Mouse (Mus musculus) bone marrow, adult 2 months (tissue): ENCODE data around the gene Gm20503.

ENCODE experiments used
- CTCF ChIP-seq: fragments of 200-500 bp; IDR thresholded peaks from 2 replicates; pipeline ENCODE4 v1.5.1; 2011; ENCODE audit warnings: low read length, control low read depth; ENCODE audit not compliant: control insufficient read depth, insufficient read depth
- POLR2A ChIP-seq: fragments of 200-500 bp; IDR thresholded peaks from 2 replicates; pipeline ENCODE4 v1.6.1; 2011; ENCODE audit warnings: low read depth, mild to moderate bottlenecking, control low read depth, low read length, borderline replicate concordance; ENCODE audit not compliant: control insufficient read depth

DNA sequence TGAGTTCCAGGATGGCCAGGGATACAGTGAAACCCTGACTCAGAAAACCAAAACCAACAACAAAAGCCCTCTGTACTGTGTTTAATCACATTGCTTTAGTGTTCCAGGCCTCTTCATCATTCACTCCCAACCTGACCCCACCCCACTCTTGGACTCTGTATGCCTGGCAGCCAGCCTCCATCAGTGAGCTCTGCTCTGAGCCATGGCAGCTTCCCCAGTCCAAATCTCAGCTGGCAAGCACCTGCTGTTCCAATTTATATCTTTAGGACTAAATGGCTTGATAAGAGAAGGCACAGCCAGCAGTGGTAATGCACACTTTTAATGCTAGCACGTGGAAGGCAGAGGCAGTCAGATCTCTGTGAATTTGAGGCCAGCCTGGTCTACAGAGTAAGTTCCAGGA lies 37.9 kb upstream of the Gm20503 start:
- TF ChIP-seq CTCF (no peak), POLR2A (no peak)
